Mouse (Mus musculus) ovary, adult 18-20 months (tissue): ENCODE data around the gene Nrxn3.

Experiments
- DNase-seq: peaks from one replicate; pipeline ENCODE4 v3.0.0; 2022; ENCODE audit warnings: low spot score, mixed read lengths

Gene Nrxn3

DNA sequence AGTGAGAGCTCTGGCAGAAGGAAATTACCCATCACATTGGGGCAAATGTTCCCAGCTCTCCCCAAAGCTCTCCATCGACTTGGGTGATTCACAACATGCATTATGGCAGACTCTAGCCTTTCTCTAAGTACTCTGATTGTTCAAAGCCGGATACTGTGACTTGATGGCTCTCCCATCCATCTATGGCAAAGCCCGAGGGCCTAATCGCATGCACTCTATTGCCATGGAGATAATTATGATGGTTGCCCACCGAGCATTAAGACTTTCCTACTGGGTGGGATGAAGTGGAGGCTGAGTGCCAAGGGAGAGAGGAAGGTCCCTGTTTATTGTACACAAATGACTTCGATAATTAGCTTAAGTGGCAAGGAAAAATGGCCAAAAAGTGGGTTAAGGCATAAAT lies 793.4 kb downstream of the Nrxn3 start:
- DNase-seq = no peak

DNA sequence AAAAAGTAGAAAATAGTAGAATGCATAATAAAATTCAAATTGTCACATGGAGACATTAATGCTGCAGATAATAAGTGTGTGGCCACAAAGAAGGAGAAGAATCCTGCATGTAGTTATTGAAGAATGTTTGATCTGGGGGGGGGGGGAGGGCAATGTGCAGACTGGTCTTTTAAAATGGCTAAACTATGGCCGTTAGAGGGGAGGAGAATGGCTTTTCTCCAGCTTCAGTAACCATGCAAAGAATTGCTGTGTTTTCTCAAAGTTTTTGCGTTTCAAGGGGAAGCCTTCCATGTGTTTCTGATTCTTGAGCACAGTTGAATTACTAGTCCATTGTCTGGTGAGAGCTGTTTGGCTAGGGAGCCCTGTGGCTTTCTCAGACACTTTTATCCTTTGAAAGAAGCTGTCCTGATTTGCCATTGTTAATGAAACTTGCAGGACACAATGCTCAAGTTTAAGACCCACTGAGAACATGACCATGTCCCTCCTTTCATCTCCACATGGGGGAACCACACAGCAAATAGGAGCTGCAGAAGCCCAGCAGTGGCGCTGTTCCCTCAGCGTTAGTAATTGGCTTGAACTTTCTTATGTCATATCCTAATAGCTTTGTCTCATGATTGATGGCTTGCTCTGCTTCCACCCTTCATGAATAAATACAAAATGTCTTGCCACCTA lies 808.1 kb downstream of the Nrxn3 start:
- no peak for DNase-seq

DNA sequence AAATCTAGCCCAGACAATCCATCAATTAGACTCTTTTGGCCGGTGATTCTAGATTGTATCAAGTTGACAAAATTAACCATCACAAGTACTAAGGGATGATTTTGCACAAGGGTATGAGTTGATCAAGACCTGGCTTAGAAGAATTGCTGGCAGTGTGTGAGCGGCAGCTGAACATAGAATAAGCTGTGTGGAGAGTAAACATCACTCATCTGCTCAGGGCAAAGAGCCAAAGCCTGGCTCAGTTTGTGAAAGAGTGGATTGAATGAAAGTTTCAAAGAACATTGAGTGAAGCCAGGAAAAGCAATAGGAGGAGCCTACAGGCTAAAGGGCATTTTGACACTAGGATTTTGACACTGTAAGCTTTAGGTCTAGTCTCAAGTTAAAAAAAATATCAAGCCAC lies 828.6 kb downstream of the Nrxn3 start:
- no peak for DNase-seq

DNA sequence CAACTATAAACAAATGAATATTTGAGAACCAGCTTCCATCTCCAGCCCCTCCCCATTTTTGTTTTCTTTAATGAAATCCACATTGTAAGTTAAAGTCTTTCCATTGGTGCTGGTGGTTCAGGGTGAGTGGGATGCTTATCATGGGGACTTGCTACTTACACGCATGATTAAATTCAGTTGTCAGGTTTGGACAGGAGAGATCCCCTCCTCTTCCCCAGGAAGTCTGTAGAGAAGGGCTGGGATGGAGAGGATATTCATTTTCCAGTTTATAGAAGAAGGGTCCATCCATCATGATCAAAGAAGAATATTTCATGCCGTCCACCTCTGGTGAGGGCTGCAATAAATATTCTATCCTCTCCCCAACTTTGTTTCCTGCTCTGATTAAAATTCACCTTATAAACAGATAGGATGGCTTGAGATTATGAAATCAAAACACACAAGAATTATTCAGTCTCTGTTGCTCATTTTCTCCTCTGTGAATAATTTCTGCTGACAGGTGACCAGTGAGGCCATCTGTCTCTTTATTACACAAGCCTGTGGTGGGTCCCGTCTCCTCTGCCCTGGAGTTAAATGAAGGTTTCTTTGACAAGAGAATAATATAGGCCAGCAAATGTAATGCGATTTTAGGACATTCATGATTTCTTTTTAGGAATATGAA lies 830.7 kb downstream of the Nrxn3 start:
- DNase-seq = no peak

DNA sequence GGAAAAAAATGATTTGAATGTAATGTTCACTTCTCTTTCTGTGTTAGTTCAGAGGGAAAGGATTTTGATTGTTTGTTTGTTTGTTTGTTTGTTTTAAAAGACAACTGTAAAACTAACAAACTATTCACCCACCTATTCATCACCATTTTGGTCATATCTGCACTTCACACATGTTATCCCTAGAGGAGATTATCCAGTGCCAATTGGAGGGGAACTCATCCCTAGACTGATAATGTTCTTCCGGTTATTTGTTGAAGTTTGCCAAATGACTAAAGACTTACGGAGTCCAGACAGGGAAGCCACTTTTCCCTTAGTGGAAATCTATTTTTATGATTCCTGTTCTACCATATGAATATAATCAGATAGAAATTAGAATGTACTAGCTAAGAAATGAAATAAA lies 831.5 kb downstream of the Nrxn3 start:
- no peak for DNase-seq

DNA sequence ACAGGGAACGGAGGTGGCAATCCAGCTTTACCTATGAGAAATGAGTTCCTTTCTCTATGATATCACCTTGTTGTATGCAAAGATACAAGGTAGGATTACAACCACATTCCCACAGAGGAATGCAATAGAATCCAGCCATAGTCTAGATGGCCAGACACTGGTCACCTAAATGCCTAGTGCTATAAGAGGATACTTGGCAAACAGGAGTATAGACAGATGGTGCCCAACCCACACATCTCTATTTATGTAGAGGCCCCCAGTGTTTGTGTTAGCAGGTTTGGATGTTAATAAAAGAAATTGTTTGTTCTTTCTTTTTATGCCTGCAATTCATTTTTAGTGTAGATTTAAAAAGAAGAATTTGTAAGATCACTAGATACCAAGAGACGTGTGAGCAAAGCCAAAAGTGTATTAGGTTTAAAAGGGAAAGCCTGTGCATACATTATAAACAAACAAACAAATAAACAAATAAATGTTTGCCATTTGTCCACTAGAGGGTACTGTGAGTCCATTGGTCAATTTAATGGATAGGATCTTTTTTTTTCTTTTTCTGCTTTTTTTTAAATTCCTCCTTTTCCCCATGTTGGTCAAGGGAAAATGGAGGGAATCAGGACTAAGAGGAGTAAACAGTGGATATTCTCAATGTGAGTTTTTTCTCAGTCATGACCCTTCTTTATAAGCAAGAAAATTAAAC lies 832.2 kb downstream of the Nrxn3 start:
- no peak for DNase-seq

DNA sequence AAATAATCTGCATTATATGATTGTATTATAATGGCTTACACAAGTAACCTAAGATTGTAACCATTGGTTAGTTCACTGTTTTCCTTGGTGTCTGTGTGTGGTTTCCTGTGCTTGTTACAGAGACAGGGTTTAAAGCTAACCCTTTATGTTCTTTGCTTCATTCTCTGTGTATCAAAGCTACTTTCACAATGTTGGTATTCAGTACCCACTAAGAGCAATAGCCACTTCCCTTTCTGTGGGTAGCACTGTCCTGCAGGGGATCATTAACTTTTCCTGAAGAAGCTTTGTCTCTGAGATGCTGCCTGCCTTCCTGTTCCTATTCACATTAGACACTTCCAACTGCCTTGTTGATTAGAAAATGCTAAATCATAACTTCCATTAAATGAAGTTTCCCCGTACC lies 836.2 kb downstream of the Nrxn3 start:
- DNase-seq = no peak

DNA sequence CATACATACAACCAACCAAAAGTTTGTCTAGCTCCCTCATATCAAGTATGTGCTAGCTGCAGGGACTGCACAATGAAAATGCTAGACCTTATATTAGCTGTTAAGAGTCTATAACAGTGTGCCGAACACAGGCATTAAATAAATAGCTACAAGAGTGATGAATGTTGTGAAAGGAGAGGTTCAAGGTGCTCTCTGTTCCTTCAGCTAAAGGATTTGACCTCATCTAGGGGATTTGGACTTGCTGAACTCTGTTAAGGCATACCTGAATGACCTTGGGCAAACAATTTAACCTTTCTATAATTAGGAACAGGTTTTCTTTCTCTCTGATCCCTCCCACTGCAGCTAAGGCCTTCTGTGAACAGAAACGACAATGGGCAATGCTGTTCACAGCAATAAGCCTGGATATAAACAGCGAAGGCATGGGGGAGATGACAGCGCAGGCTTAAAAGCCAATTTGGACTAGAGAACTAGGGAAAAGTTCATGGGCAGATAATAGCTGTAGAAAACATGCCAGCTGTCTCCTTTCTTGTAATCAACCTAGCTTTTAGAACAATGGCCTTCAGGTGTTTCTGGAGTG lies 839.4 kb downstream of the Nrxn3 start:
- DNase-seq = no peak

DNA sequence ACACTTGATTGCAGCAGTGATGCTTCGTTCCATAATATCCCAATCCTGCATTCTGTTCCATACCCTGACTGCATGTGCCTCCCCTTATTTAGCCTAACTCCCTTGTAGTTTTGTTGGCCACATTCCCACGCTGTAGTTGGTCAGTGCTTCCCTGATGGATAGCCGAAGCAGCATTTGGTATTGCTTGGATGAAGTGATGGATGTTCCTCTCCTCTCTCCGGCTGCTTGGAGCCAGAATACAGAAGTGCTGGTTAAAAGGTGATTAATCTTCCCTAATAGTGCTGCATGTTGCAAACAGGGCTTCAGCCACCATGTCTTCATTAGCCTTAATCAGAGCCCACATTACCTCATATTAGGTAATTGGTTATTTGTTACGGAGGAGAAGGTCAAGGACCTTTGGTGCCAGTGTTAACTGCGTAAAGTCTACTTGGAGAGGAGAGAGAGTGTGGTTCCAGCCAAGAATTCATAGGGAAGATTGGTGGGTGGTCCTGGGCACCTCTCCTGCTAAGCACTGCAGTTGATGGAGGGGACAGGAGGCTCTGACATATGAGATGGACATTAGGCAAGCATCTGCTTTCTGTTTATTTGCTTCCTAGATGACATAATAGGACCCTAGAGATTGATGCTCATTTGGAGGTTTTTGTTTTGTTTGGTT lies 846.2 kb downstream of the Nrxn3 start:
- no peak for DNase-seq

DNA sequence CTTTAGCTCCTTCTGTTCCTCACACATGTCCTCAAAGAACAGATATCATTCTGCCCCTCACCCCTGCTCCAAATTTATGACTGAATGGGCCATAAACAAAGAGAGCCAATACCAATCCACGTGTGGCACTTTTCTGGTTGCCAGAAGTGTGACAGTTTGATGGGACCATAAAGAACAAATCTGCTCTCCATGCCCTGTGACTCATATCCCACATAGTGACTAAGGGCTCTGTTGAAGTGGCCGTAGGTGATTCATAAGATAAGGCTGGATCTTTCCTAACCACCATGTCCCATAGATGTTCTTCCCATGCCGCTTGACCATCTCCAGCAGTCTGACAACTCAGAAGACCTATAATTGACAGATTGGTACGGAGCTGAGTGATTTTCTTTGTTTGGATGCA lies 869.8 kb downstream of the Nrxn3 start:
- no peak for DNase-seq

DNA sequence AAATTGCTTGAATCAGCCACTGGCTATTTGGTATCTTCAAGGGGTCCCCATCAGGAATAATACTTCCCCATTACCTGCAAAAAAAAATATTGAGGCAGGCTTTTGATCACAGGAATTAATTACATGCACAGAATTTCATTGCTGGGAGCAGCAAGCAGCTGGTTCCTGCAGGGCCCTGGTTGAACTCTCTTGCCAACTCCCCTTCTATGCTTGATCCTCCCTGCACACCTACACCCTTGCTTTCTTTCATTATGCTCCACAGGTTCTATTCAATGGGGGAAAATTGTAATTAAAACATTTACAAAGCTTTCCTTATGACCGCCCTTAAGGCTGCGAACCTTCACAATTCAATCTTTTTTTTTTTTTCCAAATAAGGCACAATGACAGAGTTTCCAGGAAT lies 891.0 kb downstream of the Nrxn3 start:
- no peak for DNase-seq

DNA sequence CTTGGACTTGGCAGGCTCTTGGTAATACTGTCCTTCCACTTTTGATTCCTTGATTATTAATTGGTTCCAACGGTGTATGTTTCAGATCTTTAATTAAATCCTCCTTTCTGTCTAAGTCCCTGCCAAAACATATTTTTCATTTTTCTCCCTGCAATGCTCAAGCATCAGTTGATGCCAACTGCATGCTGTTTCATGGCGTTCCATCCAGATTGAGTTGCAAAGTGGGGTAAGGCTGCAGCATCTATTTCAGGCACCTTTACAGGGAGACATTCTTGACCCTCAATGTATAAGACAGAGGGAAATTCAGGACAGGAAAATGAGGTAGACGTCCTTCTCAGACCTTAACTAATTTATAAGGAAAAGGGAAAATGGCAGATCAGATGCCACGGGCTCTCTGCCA lies 903.1 kb downstream of the Nrxn3 start:
- DNase-seq = no peak

DNA sequence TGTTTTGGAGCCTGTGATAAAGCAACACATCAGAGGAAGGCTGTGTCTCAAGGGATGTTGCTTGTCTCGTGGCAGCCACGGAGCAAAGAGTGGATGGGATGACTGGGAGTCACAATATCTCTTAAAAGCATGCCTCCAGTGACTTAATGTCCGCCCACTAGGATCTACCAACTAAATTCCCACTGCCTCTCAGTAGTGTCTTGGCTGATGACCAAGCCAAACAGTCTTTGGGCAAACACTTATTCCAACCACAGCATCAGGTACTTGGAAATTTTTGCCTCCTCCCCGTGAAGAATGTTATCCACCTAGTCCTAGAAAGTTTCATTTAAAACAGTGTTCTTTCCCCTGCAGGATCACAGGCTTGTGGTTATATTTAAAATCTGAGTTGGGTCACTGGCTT lies 917.4 kb downstream of the Nrxn3 start:
- DNase-seq = no peak

DNA sequence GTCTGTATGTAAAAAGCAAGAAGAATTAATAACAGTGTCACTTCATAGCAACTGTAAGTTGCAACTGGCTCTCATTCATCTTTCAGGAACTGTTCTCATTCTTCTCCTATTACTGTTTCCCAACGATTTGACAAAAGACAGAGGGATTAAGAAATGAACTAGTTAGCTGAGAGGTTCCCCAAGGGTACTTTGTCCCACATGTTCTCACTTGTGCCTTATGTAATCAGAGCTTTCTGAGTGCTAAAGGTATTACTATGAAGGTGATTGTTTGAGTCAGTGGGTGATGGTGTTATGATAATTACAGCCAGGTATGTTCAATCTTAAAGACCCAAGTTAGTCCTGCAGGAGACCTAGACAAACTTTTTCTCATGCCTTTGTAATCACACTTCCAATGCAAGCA lies 918.8 kb downstream of the Nrxn3 start:
- no peak for DNase-seq

DNA sequence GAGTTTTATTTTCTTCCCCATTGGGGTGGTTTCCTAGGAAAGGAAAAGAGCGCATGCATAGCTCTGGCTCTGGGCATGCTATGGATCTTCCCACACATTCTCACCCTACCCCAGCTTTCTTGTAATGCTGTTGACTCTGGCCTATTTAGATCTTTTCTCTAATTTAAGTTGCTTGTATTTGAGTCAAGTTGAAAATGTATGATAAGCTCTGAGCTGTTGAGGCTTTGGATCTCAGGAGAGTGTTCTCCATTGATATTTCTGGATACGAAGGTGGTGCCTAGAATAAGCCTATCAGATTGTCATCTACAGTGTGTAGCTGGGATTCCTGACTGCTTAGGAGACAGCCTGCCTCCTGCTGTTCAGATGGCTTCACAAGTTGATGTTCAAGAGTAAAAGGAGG lies 930.5 kb downstream of the Nrxn3 start:
- no peak for DNase-seq

DNA sequence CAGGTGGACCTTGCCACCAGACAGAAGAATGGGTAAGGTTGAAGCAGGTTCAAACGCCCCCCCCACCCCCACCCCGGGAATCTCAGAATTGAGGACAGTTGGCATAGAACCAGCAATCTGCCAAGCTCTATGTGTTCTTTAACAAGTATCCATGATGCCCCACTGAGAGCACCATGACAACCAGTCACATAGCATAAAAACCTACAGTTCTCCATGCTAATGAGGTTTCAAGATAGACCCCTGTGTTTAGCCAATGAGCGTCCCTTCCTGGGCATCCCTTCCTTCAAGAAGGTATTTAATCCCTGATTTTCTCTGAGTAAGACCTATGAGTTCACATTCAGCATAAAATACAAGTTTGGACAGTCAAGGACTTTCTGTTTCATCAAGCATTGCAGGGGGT lies 938.5 kb downstream of the Nrxn3 start:
- DNase-seq = no peak

DNA sequence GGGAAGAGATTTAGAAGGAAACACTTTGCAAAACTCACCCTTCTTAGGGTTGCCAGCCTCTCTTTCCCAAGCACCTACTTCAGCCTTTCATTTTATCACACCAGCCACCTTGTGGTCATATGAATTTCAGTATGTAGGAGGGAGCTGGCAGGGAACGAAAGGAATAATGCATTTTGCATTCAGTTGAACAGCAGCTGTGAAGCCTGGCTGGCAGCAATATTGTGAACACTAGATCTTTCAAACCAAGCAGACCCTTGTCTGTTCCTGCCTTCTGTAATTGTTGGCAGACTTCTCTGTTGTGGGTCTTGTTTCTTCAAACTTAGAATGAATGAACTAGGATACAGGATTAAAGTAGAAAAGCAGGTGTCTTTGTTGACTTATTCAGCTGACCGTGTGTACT lies 946.2 kb downstream of the Nrxn3 start:
- DNase-seq = no peak

DNA sequence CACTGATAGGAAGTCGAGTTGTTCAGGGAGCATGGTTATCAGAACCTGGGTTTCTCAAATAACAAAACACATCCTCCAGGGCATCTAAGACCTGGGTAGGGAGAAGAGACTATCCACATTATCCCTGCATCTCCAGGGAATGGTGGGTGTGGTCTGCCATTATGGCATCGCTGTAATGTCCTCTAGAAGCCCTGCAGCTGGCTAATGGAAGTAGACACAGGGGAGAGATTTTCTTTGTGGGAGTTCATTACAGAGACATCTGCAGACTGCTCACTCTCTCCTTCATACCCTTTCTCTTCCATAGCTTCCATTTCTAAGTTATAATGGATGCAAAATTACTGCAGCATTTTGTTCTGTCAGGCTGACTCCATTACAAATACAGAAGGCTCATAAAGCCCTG lies 950.1 kb downstream of the Nrxn3 start:
- DNase-seq = no peak

DNA sequence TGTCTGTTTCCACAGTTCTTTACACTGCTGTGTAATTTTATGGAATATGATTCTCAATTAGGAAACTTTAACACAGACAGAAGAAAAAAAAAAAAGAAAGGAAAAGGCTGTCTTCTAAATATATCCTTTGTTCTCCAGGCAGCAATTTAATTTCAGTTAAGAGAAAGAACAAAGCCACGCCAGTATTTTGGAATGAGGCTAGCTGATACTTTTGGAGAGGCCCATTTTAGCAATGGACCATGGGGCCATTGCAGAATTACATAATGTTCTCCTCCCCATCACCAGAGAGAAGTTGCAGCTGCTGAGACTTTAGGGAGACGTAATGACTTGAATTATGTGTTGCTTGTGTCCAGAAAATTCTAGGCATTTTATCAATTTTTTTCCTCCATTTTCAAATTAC lies 963.0 kb downstream of the Nrxn3 start:
- no peak for DNase-seq

DNA sequence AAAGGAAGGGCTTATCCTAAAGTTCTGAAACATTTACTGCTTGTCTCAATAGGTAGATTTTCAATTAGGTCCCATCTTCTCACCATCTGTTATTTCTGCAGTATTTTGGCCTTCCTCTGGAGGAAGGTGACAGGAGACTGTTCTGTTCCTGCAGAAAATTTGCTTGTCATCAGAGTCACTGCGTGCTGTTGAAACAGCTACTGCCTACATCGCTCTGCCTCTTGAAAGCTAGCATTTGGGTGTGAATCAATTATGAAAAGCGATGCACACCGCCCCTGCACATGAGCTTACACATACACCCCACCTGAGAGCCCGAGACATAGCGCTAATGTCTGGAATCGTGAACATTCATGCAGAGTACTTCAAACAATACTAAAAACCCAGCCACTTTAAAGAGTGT lies 966.4 kb downstream of the Nrxn3 start:
- DNase-seq = no peak

DNA sequence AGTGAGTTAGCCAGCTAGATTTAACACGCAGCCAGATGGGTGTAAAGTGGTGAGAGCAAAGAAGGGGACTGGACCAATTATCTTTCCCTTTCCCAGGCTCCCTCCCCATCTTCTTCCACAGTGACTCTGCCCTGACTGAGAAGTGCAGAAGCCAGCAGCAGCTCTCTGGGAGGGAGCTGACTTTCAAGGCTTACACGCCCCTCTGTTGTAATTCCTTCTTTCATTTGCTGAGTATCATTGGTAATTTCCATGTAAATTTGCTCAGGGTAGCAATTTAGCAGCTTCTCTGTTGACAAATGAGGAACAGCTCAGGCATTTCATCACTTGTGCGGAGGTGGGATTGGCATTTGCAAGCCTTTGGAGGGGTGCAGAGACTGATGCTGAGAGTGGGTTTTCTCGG lies 976.8 kb downstream of the Nrxn3 start:
- DNase-seq = no peak

DNA sequence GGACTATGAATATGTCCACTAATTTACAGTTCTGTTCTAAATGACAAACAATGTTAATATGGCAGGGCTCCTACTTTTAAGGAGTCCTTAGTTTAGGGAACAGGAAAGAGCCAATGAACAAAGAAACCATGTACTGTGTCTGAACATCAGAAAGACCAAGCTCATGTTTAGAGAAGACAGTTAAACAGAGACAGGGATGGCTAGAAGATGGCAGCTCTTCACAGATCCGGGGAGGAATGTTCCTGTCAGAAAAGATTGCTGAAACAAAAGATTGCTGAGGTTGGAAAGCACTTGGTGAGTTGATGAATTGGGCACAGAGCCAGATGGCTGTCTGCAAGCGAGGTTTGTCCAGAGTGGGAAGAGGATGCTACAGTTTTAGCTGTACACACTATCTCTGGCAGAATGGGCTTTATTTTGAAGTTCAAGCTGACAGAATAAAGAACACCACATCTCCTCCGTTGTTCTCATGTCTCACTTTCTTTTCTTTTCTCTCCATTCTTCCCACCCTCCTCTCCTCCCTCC lies 978.3 kb downstream of the Nrxn3 start:
- no peak for DNase-seq

DNA sequence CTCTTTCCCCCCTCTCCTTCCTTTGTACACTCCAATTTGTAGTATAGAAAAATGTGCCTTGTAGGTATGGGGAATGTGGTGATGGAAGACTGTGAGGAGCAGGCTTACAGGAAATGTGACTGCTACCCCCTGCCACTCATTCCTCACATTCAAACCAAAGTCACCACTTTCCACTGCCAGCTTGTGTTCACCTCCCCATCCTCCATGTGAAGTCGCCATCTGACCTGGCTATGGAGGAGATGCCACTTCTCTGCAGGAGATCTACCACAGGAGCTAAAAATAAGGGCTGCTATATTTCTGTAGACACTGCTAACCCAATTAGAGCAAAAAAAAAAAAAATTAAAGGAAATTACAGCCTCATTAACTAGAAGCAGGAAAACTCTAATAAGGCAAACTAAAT lies 980.3 kb downstream of the Nrxn3 start:
- DNase-seq = no peak
